Mouse (Mus musculus): ENCODE measurements around the gene Ror1. TPM values are rescaled to one million over a fixed set of nuclear protein-coding genes. Genes with fewer than 3 reads are reported as not detected.

Ror1 gene
- total and polyA plus RNA-seq, 3 experiments: 1.4 to 6.4 (median 4.4) TPM

GRCm38 (mm10) chr4:100116366-100116765 lies 20.8 kb downstream of the Ror1 start:
- no peak for DNase-seq

- DNase-seq: no peak
Observed at GRCm38 (mm10) chr4:100118676-100119075, 23.1 kb downstream of the Ror1 start.

GRCm38 (mm10) chr4:100119431-100119830 lies 23.8 kb downstream of the Ror1 start:
- no peak for DNase-seq

GRCm38 (mm10) chr4:100120547-100120946 lies 25.0 kb downstream of the Ror1 start:
- DNase-seq: no peak

- DNase-seq: no peak
Observed at GRCm38 (mm10) chr4:100122436-100122835, 26.8 kb downstream of the Ror1 start.

- DNase-seq: no peak
Observed at GRCm38 (mm10) chr4:100123519-100123918, 27.9 kb downstream of the Ror1 start.

- peak; percentile 77 for DNase-seq
Observed at GRCm38 (mm10) chr4:100124056-100124455, 28.5 kb downstream of the Ror1 start.

- DNase-seq: no peak
Observed at GRCm38 (mm10) chr4:100124935-100125334, 29.3 kb downstream of the Ror1 start.

GRCm38 (mm10) chr4:100126531-100127310 lies 31.1 kb downstream of the Ror1 start:
- DNase-seq: no peak

- DNase-seq: no peak
Observed at GRCm38 (mm10) chr4:100128026-100128922, 32.7 kb downstream of the Ror1 start.

GRCm38 (mm10) chr4:100129201-100129600 lies 33.6 kb downstream of the Ror1 start:
- no peak for DNase-seq

- peak; percentile 24 for DNase-seq
Observed at GRCm38 (mm10) chr4:100130771-100131475, 35.3 kb downstream of the Ror1 start.

GRCm38 (mm10) chr4:100131488-100131887 lies 35.9 kb downstream of the Ror1 start:
- DNase-seq: no peak

GRCm38 (mm10) chr4:100132261-100132660 lies 36.7 kb downstream of the Ror1 start:
- DNase-seq: no peak

- DNase-seq: no peak
Observed at GRCm38 (mm10) chr4:100136046-100136445, 40.5 kb downstream of the Ror1 start.

- DNase-seq: no peak
Observed at GRCm38 (mm10) chr4:100137102-100137835, 41.7 kb downstream of the Ror1 start.

GRCm38 (mm10) chr4:100141626-100142025 lies 46.0 kb downstream of the Ror1 start:
- DNase-seq: no peak

GRCm38 (mm10) chr4:100144744-100145143 lies 49.2 kb downstream of the Ror1 start:
- no peak for DNase-seq

- no peak for DNase-seq
Observed at GRCm38 (mm10) chr4:100150797-100151196, 55.2 kb downstream of the Ror1 start.

GRCm38 (mm10) chr4:100154560-100155130 lies 59.1 kb downstream of the Ror1 start:
- no peak for DNase-seq

GRCm38 (mm10) chr4:100155731-100156130 lies 60.1 kb downstream of the Ror1 start:
- no peak for DNase-seq

Measured in adrenal gland, adult 2 months (tissue).